Mouse (Mus musculus): ENCODE data around the gene Acsl1. TPM values are rescaled to one million over a fixed set of nuclear protein-coding genes. Genes with fewer than 3 reads are reported as not detected.
"Not testable (repeated sequence)": the region's sequence is repeated elsewhere in the genome, so short reads cannot be mapped to it uniquely, and the experiment has no call there.

The Acsl1 gene
- total and polyA plus RNA-seq, 3 experiments = 26.2 to 33.9 TPM; not detected in 1

GRCm38 (mm10) chr8:46573964-46574363 is 103.1 kb downstream of the Acsl1 start:
- no peak overlapping the region for H3K9ac ChIP-seq (ENCODE audit: control insufficient read depth, low read depth, low read length, poor library complexity, severe bottlenecking)
- H3K4me3 ChIP-seq (ENCODE audit: control insufficient read depth in 1 of 2, insufficient read depth in 1 of 2, low read depth in 2 of 2, low read length in 2 of 2) = no peak overlapping the region
- no peak for DNase-seq (ENCODE audit: low read depth, low spot score)
- TF ChIP-seq POLR2A (IDR thresholded peaks at IDR 0.05; ENCODE audit: control insufficient read depth in 1 of 2, insufficient read depth in 1 of 2, low read depth in 1 of 2, low read length in 2 of 2, poor library complexity in 1 of 2) (no peak), RAD21 (IDR thresholded peaks at IDR 0.05; ENCODE audit: low read depth, low read length) (no peak), CHD1 (IDR thresholded peaks at IDR 0.05; ENCODE audit: low read depth, low read length) (no peak), ZMIZ1 (IDR thresholded peaks at IDR 0.05; ENCODE audit: low read depth, low read length) (no peak), GATA1 (IDR thresholded peaks at IDR 0.05; ENCODE audit: low read depth, low read length) (no peak), E2F4 (IDR thresholded peaks at IDR 0.05; ENCODE audit: borderline replicate concordance, low read depth, low read length) (no peak)
- no peak overlapping the region for H3K27ac ChIP-seq (ENCODE audit: control insufficient read depth, low read depth, low read length)
- H3K9me3 ChIP-seq (replicated peaks; ENCODE audit: insufficient read depth, low read length) = no peaks in the 10 kb centered on the region
- peaks cover 2 to 21% of the 10 kb centered on the region in 2 experiments; a peak in 3 of 4 replicates for H3K36me3 ChIP-seq (ENCODE audit: control insufficient read depth in 1 of 2, insufficient read depth in 2 of 2, low read length in 2 of 2)
- no peaks in the 10 kb centered on the region for H3K27me3 ChIP-seq (ENCODE audit: control insufficient read depth in 1 of 2, insufficient read depth in 2 of 2, low read length in 2 of 2)
- no peaks in the 10 kb centered on the region for H3K79me2 ChIP-seq (ENCODE audit: control insufficient read depth, insufficient read depth, low read length, poor library complexity)
- H3K4me1 ChIP-seq (ENCODE audit: control insufficient read depth in 1 of 2, insufficient read depth in 2 of 2, low read length in 2 of 2) = 0 out of 4 replicates have a peak, but pooled peaks cover 0 to 2% of the 10 kb centered on the region in 2 experiments

DNA sequence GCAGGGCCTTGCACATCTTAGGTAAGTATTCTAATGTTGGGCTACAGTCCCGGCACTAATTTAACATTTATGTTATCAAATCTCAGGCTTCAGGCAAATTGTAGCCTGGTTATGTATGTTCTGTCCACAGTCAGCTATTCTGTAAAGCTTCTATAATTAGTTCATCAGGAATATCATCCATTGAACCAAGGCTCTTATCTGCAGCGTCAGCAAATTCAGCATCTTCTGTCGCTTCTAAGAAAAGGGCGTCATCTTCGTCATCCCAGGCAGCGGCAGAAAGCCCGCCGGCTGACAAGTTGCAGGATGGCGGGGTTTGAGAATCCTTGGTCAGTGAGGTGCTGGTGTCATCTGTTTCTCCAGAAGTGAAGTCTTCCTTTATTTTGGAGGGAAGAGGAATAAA is 108.0 kb downstream of the Acsl1 start:
- Histone ChIP-seq H3K4me3 (ENCODE audit: control insufficient read depth in 1 of 2, insufficient read depth in 1 of 2, low read depth in 2 of 2, low read length in 2 of 2) (no peak overlapping the region), H3K79me2 (ENCODE audit: control insufficient read depth, insufficient read depth, low read length, poor library complexity) (no peaks in the 10 kb centered on the region), H3K27me3 (ENCODE audit: control insufficient read depth in 1 of 2, insufficient read depth in 2 of 2, low read length in 2 of 2) (no peaks in the 10 kb centered on the region), H3K36me3 (ENCODE audit: control insufficient read depth in 1 of 2, insufficient read depth in 2 of 2, low read length in 2 of 2) (peaks cover 2 to 26% of the 10 kb centered on the region in 2 experiments; a peak in 3 of 4 replicates), H3K27ac (ENCODE audit: control insufficient read depth, low read depth, low read length) (no peak overlapping the region), H3K9ac (ENCODE audit: control insufficient read depth, low read depth, low read length, poor library complexity, severe bottlenecking) (no peak overlapping the region), H3K4me1 (ENCODE audit: control insufficient read depth in 1 of 2, insufficient read depth in 2 of 2, low read length in 2 of 2) (no peaks in the 10 kb centered on the region), H3K9me3 (replicated peaks; ENCODE audit: insufficient read depth, low read length) (no peaks in the 10 kb centered on the region)
- no peak for DNase-seq (ENCODE audit: low read depth, low spot score)
- TF ChIP-seq CTCF (IDR thresholded peaks at IDR 0.05 in 2 of 3, conservative IDR thresholded peaks at IDR 0.05 in 1 of 3; ENCODE audit: control insufficient read depth in 1 of 3, insufficient read depth in 1 of 3, low read depth in 2 of 3, low read length in 3 of 3, poor library complexity in 1 of 3, severe bottlenecking in 1 of 3) (no peak), USF1 (IDR thresholded peaks at IDR 0.05; ENCODE audit: low read depth, low read length) (no peak), RCOR1 (IDR thresholded peaks at IDR 0.05; ENCODE audit: low read depth, low read length) (no peak), ZMIZ1 (IDR thresholded peaks at IDR 0.05; ENCODE audit: low read depth, low read length) (no peak)

DNA sequence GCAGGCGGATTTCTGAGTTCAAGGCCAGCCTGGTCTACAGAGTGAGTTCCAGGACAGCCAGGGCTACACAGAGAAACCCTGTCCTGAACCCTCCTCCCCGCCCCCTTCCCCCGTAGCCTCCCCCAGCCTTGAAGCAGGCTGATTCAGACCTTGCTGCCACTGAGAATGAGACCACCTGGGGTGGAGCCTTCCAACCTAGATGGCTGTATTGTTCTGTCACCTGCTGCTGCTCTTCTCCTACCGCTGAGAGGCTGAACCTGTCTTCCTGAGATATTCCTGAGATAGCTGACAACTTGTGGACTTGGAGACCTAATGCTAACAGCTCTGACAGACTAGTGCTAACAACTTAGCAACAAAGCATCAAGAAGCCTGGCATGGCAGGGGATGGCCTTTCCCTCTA is 113.5 kb downstream of the Acsl1 start:
- Histone ChIP-seq H3K36me3 (ENCODE audit: control insufficient read depth in 1 of 2, insufficient read depth in 2 of 2, low read length in 2 of 2) (peaks cover 5 to 34% of the 10 kb centered on the region in 2 experiments), H3K4me1 (ENCODE audit: control insufficient read depth in 1 of 2, insufficient read depth in 2 of 2, low read length in 2 of 2) (peaks cover 11 to 28% of the 10 kb centered on the region in 2 experiments)
- not testable (repeated sequence) for H3K79me2 ChIP-seq (ENCODE audit: control insufficient read depth, insufficient read depth, low read length, poor library complexity); H3K9ac ChIP-seq (ENCODE audit: control insufficient read depth, low read depth, low read length, poor library complexity, severe bottlenecking); DNase-seq (ENCODE audit: low read depth, low spot score); H3K9me3 ChIP-seq (replicated peaks; ENCODE audit: insufficient read depth, low read length); H3K27me3 ChIP-seq (ENCODE audit: control insufficient read depth in 1 of 2, insufficient read depth in 2 of 2, low read length in 2 of 2); H3K4me3 ChIP-seq (ENCODE audit: control insufficient read depth in 1 of 2, insufficient read depth in 1 of 2, low read depth in 2 of 2, low read length in 2 of 2); H3K27ac ChIP-seq (ENCODE audit: control insufficient read depth, low read depth, low read length)

DNA sequence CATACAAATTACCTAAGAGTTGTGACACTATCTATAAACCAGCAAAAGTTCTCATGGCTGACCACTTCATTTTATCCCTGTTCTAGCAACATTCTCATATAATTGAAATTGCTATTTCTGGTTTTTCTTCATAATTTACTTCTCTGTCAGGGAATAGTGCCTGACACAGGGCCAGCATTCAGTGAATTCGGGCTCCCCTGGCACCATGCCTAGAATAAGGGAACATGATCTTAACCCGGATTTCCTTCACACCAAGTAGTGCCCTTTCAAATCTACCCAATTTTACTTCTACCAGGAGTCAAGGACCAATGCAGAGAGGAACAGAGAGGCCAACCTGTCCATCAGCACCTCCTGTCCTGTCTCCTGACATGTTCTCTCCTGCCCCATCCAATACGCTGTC is 114.7 kb downstream of the Acsl1 start:
- H3K27me3 ChIP-seq (ENCODE audit: control insufficient read depth in 1 of 2, insufficient read depth in 2 of 2, low read length in 2 of 2) = no peaks in the 10 kb centered on the region
- DNase-seq (ENCODE audit: low read depth, low spot score) = peak; percentile 64
- no peaks in the 10 kb centered on the region for H3K9me3 ChIP-seq (replicated peaks; ENCODE audit: insufficient read depth, low read length)
- H3K4me1 ChIP-seq (ENCODE audit: control insufficient read depth in 1 of 2, insufficient read depth in 2 of 2, low read length in 2 of 2) = peaks cover 12 to 34% of the 10 kb centered on the region in 2 experiments
- H3K9ac ChIP-seq (ENCODE audit: control insufficient read depth, low read depth, low read length, poor library complexity, severe bottlenecking) = 0 out of 2 replicates have a peak overlapping the region, but pooled peaks have one; percentile 0
- peaks cover 3 to 44% of the 10 kb centered on the region in 2 experiments for H3K36me3 ChIP-seq (ENCODE audit: control insufficient read depth in 1 of 2, insufficient read depth in 2 of 2, low read length in 2 of 2)
- no peaks in the 10 kb centered on the region for H3K79me2 ChIP-seq (ENCODE audit: control insufficient read depth, insufficient read depth, low read length, poor library complexity)
- peak overlapping the region; percentile 13; the same call in 1 of the 2 replicates for H3K27ac ChIP-seq (ENCODE audit: control insufficient read depth, low read depth, low read length)
- no peak overlapping the region for H3K4me3 ChIP-seq (ENCODE audit: control insufficient read depth in 1 of 2, insufficient read depth in 1 of 2, low read depth in 2 of 2, low read length in 2 of 2)
- no peak for TF ChIP-seq MEF2A (IDR thresholded peaks at IDR 0.05; ENCODE audit: extremely low read depth, insufficient replicate concordance, low read depth, low read length, poor library complexity, severe bottlenecking)
- TF ChIP-seq POLR2AphosphoS2 (IDR thresholded peaks at IDR 0.05; ENCODE audit: low read length) = no peak
- TF ChIP-seq HCFC1 (IDR thresholded peaks at IDR 0.05; ENCODE audit: low read depth, low read length) = no peak
- TF ChIP-seq EP300 (IDR thresholded peaks at IDR 0.05; ENCODE audit: low read depth in 1 of 2, low read length in 2 of 2) = no peak
- no peak for TF ChIP-seq MYB (IDR thresholded peaks at IDR 0.05; ENCODE audit: low read depth, low read length)
- TF ChIP-seq GABPA (IDR thresholded peaks at IDR 0.05; ENCODE audit: low read depth, low read length) = no peak
- TF ChIP-seq MAX (IDR thresholded peaks at IDR 0.05; ENCODE audit: low read length) = no peak
- no peak for TF ChIP-seq USF2 (IDR thresholded peaks at IDR 0.05; ENCODE audit: borderline replicate concordance in 1 of 2, insufficient read depth in 1 of 2, low read depth in 1 of 2, low read length in 2 of 2)
- TF ChIP-seq KAT2A (conservative IDR thresholded peaks at IDR 0.05; ENCODE audit: low read depth, low read length) = no peak
- no peak for TF ChIP-seq E2F4 (IDR thresholded peaks at IDR 0.05; ENCODE audit: borderline replicate concordance, low read depth, low read length)
- no peak for TF ChIP-seq MAFK (IDR thresholded peaks at IDR 0.05; ENCODE audit: borderline replicate concordance, low read depth, low read length)
- TF ChIP-seq USF1 (IDR thresholded peaks at IDR 0.05; ENCODE audit: low read depth, low read length) = no peak
- TF ChIP-seq RCOR1 (IDR thresholded peaks at IDR 0.05; ENCODE audit: low read depth, low read length) = no peak
- TF ChIP-seq SIN3A (IDR thresholded peaks at IDR 0.05; ENCODE audit: low read length) = no peak
